Mouse (Mus musculus) Muller cell, postnatal 12 days (primary cell): ENCODE results near the gene Txndc15.
A peak's percentile ranks its signal among the peaks of the same experiment; 100 is the strongest.

Experiments
- DNase-seq: peaks from one replicate; pipeline ENCODE4 v3.0.0-alpha.2; 2015; ENCODE audit errors: inconsistent ontology term

Txndc15 gene

DNA sequence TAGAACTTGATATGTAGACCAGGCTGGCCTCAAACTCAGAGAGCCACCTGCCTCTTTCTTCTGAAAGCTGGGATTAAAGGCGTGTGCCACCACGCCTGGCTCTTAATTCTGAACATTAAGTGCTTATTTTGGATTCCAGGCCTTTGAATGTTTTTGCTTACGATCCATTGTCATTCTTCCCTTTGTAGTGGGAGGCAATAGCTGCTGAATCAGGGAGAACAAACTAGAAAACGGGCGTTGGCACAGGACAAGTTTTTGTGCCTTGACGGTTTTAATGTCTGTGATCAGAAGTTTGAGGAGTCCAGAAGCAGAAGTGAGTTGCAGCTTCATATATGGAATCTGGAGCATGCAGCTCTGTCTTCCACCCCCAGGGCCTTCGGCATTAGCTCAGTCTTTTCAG is 16.3 kb downstream of the Txndc15 start:
- DNase-seq, result no peak

- no peak for DNase-seq
Observed at GRCm38 (mm10) chr13:55732121-55732520, 17.7 kb downstream of the Txndc15 start.

GRCm38 (mm10) chr13:55733628-55734502 is 19.4 kb downstream of the Txndc15 start:
- DNase-seq, result no peak

DNA sequence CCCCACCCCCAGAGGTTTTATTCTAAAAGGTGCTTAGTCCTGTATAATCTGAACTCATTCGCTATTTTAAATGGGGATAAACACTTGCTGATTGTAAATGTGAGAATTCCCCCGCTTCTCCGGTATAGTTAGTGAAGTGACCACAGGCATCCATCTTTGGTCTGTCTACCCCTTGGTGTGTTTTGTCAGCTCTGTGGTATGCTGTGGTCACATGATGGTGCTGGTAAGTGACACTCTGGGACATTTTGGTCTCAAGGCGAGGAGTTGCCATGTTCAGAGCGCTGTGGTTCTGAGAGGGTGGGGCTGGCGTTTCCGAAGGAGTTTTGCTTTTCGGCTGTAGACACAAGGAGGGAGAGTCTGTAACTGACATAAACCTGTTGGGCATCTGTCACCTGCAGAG is 23.4 kb downstream of the Txndc15 start:
- DNase-seq, result no peak

DNA sequence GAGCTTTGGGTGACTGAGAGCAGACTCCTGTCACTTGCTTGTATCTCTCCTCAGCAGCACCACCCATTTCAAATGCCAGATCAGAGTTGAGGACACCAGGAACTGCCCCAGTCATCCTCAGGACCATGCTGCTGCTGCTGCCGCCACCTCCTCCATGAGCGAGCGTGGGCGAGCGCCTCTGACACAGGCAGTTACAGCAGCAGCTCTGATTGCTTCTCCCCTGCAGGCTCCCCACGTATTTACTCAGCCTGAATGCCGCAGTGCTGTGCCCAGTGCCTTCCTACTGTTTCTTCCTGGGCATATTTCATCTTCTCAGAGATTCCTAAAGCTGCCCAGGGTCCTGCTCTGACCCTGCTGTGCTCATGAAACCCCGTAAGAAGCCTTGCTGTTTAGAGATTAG is 27.9 kb downstream of the Txndc15 start:
- no peak for DNase-seq

DNA sequence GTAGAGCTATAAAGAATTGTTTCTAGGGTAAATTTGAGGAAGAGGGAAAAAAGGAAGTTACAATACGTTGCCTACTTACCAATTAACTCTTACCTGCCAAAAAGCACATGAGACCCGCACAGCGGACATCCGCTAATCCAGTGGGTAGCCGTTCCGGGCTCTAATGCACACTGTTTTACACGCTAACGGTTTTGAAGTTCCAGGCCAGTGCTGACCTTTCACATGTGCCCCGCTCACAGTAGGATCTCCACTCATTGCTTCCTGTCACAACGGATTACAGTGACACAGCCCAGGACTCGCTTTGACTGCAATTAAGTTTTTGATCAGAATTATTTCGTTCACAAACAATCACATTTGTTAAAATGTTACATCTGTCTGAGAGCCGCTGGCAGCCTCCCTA is 39.9 kb downstream of the Txndc15 start:
- DNase-seq, result no peak

DNA sequence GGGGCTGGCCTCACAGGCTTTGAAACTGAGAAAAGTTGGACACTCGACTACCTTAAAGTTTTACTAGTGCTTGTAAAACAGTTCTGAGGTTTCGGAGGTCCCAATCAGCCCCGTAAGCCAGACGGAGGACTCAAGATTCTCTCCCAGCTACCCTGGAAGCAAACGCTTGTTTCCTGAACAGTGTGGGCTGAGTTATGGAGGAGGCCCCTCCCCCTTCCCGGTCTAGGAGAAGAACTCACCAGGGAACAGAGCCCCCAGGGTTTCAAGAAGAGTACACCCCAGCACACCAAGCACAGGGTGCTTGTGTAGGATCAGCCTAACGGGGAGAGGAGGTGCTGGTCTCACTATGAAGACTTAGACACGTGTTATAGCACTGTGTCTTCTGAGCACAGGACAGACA is 42.3 kb downstream of the Txndc15 start:
- DNase-seq, result peak; percentile 12

DNA sequence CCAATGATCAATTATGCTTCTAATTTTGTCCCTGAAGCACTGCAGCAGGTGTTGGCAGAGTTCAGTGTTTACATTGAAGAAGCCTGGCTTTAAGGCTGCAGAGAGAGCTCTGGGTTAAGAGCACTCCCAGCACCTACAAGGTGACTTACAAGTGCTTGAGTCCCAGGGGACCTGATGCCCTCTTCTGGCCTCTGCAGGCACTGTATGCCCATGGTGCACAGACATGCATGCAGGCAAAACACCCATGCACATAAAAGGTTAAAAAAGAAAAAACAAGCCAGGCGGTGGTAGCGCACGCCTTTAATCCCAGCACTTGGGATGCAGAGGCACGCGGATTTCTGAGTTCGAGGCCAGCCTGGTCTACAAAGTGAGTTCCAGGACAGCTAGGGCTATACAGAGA is 43.2 kb downstream of the Txndc15 start:
- no peak for DNase-seq

- peak; percentile 26 for DNase-seq
Observed at GRCm38 (mm10) chr13:55760576-55760975, 46.1 kb downstream of the Txndc15 start.

DNA sequence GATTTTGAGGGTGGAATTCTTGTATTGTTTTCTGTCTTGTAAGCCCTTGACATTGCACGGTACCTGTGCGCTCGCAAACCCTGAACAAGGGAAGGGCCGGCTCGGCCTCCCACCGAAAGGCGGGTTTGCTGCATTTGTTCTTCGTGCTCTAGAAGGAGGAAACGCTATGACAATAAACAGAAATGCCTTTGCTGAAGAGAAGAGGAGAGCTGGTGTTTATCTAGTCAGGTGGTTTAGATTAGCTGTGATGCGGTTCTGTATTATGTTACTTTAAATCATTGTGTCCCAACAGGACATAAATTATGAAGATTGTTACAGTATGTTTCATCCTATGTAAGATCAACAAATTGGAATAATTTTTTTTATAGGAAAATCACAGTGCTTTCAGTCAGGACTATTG is 47.0 kb downstream of the Txndc15 start:
- no peak for DNase-seq

- no peak for DNase-seq
Observed at GRCm38 (mm10) chr13:55774352-55774751, 59.9 kb downstream of the Txndc15 start.

- no peak for DNase-seq
Observed at GRCm38 (mm10) chr13:55775056-55775455, 60.6 kb downstream of the Txndc15 start.
